Mouse (Mus musculus) intestine, postnatal 0 days (tissue): ENCODE measurements around the gene Scrg1. TPM values are rescaled to one million over a fixed set of nuclear protein-coding genes. Genes with fewer than 3 reads are reported as not detected.
"Not testable (repeated sequence)": the region's sequence is repeated elsewhere in the genome, so short reads cannot be mapped to it uniquely, and the experiment has no call there.

Experiments used
- ATAC-seq: fragments of 200-750 bp; cut with Nextera tagmentation; 2 replicates; pipeline ENCODE4 v1.8.0; 2017; ENCODE audit warnings: mild to moderate bottlenecking, moderate TSS enrichment, moderate library complexity
- H3K27ac ChIP-seq: fragments of 300-500 bp; sonication (generic); 2 replicates; pipeline ENCODE4 v1.5.1; 2014; ENCODE audit warnings: mild to moderate bottlenecking, low read depth, low read length, moderate library complexity
- H3K27me3 ChIP-seq: fragments of 300-500 bp; sonication (generic); replicated peaks from 2 replicates; pipeline ENCODE4 v1.6.1; 2014; ENCODE audit warnings: low read length, mixed read lengths; ENCODE audit not compliant: control insufficient read depth, insufficient read depth
- H3K36me3 ChIP-seq: fragments of 300-500 bp; sonication (generic); 2 replicates; pipeline ENCODE4 v1.6.1; 2014; ENCODE audit warnings: mild to moderate bottlenecking, moderate library complexity; ENCODE audit not compliant: control insufficient read depth, insufficient read depth
- H3K4me1 ChIP-seq: fragments of 300-500 bp; sonication (generic); replicated peaks from 2 replicates; pipeline ENCODE4 v1.6.1; 2014; ENCODE audit warnings: antibody characterized with exemption, low read length, mixed read lengths; ENCODE audit not compliant: control insufficient read depth, insufficient read depth
- H3K4me2 ChIP-seq: fragments of 300-500 bp; sonication (generic); replicated peaks from 2 replicates; pipeline ENCODE4 v1.6.1; 2014; ENCODE audit warnings: low read depth, mild to moderate bottlenecking, moderate library complexity
- H3K4me3 ChIP-seq: fragments of 300-500 bp; sonication (generic); 2 replicates; pipeline ENCODE4 v1.5.1; 2014; ENCODE audit warnings: low read depth, low read length
- H3K9ac ChIP-seq: fragments of 300-500 bp; sonication (generic); 2 replicates; pipeline ENCODE4 v1.6.1; 2014; ENCODE audit warnings: mild to moderate bottlenecking, low read depth, low read length
- H3K9me3 ChIP-seq: fragments of 300-500 bp; sonication (generic); 2 replicates; pipeline ENCODE4 v1.6.1; 2016; ENCODE audit warnings: mixed run types; ENCODE audit not compliant: control insufficient read depth
- CTCF ChIP-seq: sonication (generic); IDR thresholded peaks from 2 replicates; pipeline ENCODE4 v1.5.1; 2016; ENCODE audit warnings: low read depth, mild to moderate bottlenecking, control low read depth, antibody characterized with exemption, moderate library complexity
- WGBS: fragments of 180-500 bp; shearing (Covaris S2); extraction: QIAGEN DNeasy Blood & Tissue Kit; methylation state at CpG from one replicate; pipeline ENCODE4 v1.1.7; 2014; 5-methylcytosine and 5-hydroxymethylcytosine counted together
- polyA plus RNA-seq: library from polyadenylated mRNA; unstranded; fragments of >200 nt; fragmentation: Nextera tagmentation; extraction: Ambion mirVana; gene quantifications from 2 replicates; pipeline ENCODE4 v1.2.1, GENCODE M21; 2015

Scrg1 gene
- polyA plus RNA-seq, 1 experiment from 2014 or later = 0.74 TPM

GRCm38 (mm10) chr8:57430901-57431300 is 24.8 kb upstream of the Scrg1 start:
- no peak overlapping the region for H3K9ac ChIP-seq
- H3K4me1 ChIP-seq = no peaks in the 10 kb centered on the region
- ATAC-seq = no peak
- no peak for TF ChIP-seq CTCF
- H3K36me3 ChIP-seq = no peaks in the 10 kb centered on the region
- WGBS = 79% methylated on average over 11 of the region's 11 CpGs
- H3K4me2 ChIP-seq = no peak overlapping the region
- H3K9me3 ChIP-seq = no peaks in the 10 kb centered on the region
- H3K27ac ChIP-seq = no peak overlapping the region
- H3K27me3 ChIP-seq = peaks cover 8% of the 10 kb centered on the region; the same call in 1 of the 2 replicates
- no peak overlapping the region for H3K4me3 ChIP-seq

GRCm38 (mm10) chr8:57432802-57433201 is 22.9 kb upstream of the Scrg1 start:
- H3K4me1 ChIP-seq = no peaks in the 10 kb centered on the region
- H3K27me3 ChIP-seq = peaks cover 6% of the 10 kb centered on the region; the same call in 1 of the 2 replicates
- no peak for ATAC-seq
- 73% methylated on average over 5 of the region's 5 CpGs for WGBS
- no peak for TF ChIP-seq CTCF
- no peaks in the 10 kb centered on the region for H3K9me3 ChIP-seq
- H3K4me3 ChIP-seq = no peak overlapping the region
- no peak overlapping the region for H3K9ac ChIP-seq
- no peak overlapping the region for H3K4me2 ChIP-seq
- no peaks in the 10 kb centered on the region for H3K36me3 ChIP-seq
- H3K27ac ChIP-seq = no peak overlapping the region

GRCm38 (mm10) chr8:57435768-57436436 is 19.8 kb upstream of the Scrg1 start:
- Histone ChIP-seq H3K9ac (no peak overlapping the region), H3K4me2 (no peak overlapping the region), H3K9me3 (no peaks in the 10 kb centered on the region), H3K4me3 (no peak overlapping the region), H3K27me3 (no peaks in the 10 kb centered on the region), H3K36me3 (no peaks in the 10 kb centered on the region), H3K4me1 (no peaks in the 10 kb centered on the region), H3K27ac (no peak overlapping the region)
- ATAC-seq = no peak
- 61% methylated on average over 18 of the region's 18 CpGs for WGBS
- TF ChIP-seq CTCF = no peak

- Histone ChIP-seq H3K9me3 (no peaks in the 10 kb centered on the region), H3K9ac (no peak overlapping the region), H3K27me3 (no peaks in the 10 kb centered on the region), H3K27ac (no peak overlapping the region), H3K4me3 (no peak overlapping the region), H3K36me3 (no peaks in the 10 kb centered on the region), H3K4me1 (no peaks in the 10 kb centered on the region), H3K4me2 (no peak overlapping the region)
- no peak for ATAC-seq
- WGBS = 86% methylated on average over 9 of the region's 9 CpGs
- TF ChIP-seq CTCF = no peak
These were observed 19.3 kb upstream of the Scrg1 start for GRCm38 (mm10) chr8:57436437-57436796.

GRCm38 (mm10) chr8:57441131-57441530 is 14.6 kb upstream of the Scrg1 start:
- Histone ChIP-seq H3K9me3 (no peaks in the 10 kb centered on the region), H3K4me2 (no peak overlapping the region), H3K9ac (no peak overlapping the region), H3K27ac (no peak overlapping the region), H3K4me3 (no peak overlapping the region), H3K4me1 (no peaks in the 10 kb centered on the region), H3K27me3 (no peaks in the 10 kb centered on the region), H3K36me3 (no peaks in the 10 kb centered on the region)
- no peak for TF ChIP-seq CTCF
- no peak for ATAC-seq
- WGBS = 66% methylated on average over 4 of the region's 4 CpGs

GRCm38 (mm10) chr8:57441556-57441955 is 14.2 kb upstream of the Scrg1 start:
- ATAC-seq = no peak
- no peak for TF ChIP-seq CTCF
- Histone ChIP-seq H3K9ac (no peak overlapping the region), H3K9me3 (no peaks in the 10 kb centered on the region), H3K36me3 (no peaks in the 10 kb centered on the region), H3K27ac (no peak overlapping the region), H3K4me2 (no peak overlapping the region), H3K4me3 (no peak overlapping the region), H3K4me1 (no peaks in the 10 kb centered on the region), H3K27me3 (no peaks in the 10 kb centered on the region)
- WGBS = 90% methylated on average over 5 of the region's 5 CpGs

GRCm38 (mm10) chr8:57443289-57443688 is 12.4 kb upstream of the Scrg1 start:
- ATAC-seq = no peak
- H3K9ac ChIP-seq = no peak overlapping the region
- 34% methylated on average over 4 of the region's 4 CpGs for WGBS

GRCm38 (mm10) chr8:57445901-57446300 is 9.8 kb upstream of the Scrg1 start:
- ATAC-seq, H3K4me2 ChIP-seq, H3K4me3 ChIP-seq, H3K27me3 ChIP-seq, H3K27ac ChIP-seq, H3K4me1 ChIP-seq, H3K36me3 ChIP-seq, H3K9me3 ChIP-seq, H3K9ac ChIP-seq: not testable (repeated sequence)
- WGBS = 87% methylated on average over 5 of the region's 5 CpGs

More at GRCm38 (mm10) chr8:57443289-57443688, 12.4 kb upstream of the Scrg1 start:
- no peak for TF ChIP-seq CTCF
- H3K9me3 ChIP-seq = no peaks in the 10 kb centered on the region
- H3K27me3 ChIP-seq = no peaks in the 10 kb centered on the region
- no peak overlapping the region for H3K4me3 ChIP-seq
- H3K4me2 ChIP-seq = no peak overlapping the region
- no peak overlapping the region for H3K27ac ChIP-seq
- no peaks in the 10 kb centered on the region for H3K4me1 ChIP-seq
- H3K36me3 ChIP-seq = no peaks in the 10 kb centered on the region
